Mouse (Mus musculus) frontal cortex, postnatal 10 days (tissue): Measurements from ENCODE around the gene Igfbp1.

ENCODE experiments used
- DNase-seq, 2 experiments: peaks; one replicate each; pipeline ENCODE4 v3.0.0; 2022; ENCODE audit warnings: low spot score in 2 of 2, mixed read lengths in 1 of 2

Gene Igfbp1

DNA sequence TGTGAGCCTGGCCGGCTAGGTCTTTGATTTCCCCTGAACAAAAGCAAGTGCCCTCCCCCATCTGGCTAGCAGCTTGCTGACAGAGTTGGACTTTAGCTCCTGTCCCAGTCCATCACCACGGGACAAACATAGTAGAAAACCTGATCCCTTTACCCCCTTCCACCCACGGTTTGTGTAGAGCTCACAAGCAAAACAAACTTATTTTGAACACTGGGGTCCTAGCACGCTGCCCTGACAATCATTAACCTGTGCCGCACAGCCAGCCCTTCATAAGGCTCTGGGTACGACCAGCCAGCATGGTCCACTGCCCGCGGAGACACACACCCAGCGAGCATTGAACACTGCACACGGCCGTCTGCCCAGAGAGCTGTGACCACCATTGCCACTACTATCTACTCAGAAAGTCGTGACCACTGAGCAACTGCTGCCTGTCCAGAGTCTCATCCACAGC lies at the start of gene Igfbp1:
Igfbp1 (plus strand) TSS at position 292 of the 451 bp plus-strand sequence.
- no peak for DNase-seq

DNA sequence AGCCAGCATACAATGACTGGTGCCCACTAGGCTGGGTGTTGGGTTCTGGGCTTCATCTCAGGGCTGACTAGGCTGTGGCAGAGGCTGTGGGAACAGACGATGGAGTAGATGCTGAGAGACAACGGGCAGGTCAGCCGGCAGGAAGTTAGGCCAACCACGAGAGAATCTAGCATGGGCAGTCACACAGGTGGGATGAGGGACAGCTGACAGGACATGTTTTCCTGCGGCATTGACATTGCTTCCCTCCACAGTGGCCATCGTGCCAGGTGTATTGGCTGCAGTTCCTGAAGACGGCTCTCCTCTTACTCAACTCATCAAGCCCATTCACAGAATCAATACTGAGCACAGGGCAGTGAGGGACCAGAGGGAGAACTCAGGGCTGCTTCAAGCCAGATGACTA lies 49.6 kb upstream of the Igfbp1 start:
- no peak for DNase-seq

GRCm38 (mm10) chr11:7149471-7149870 lies 48.1 kb upstream of the Igfbp1 start:
- no peak for DNase-seq

DNA sequence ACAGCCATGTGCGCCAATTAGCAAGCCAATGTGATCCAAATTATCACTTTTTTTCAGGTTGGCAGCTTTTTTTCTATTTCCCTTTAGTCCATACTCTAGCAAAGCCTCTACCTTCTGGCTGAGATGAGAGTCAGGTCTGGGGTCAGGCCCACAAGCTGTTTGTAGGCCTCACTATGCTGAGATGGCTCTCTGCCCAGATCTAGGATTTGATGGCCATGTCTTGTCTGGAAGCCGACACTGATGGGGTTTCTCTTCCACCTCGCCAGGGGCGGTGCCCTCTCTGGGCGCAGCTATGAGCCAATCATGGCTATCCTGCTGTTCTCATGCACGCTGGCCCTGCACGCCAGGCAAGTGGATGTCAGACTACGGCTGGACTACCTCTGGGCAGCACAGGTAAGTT lies 47.1 kb upstream of the Igfbp1 start:
- DNase-seq, result no peak

DNA sequence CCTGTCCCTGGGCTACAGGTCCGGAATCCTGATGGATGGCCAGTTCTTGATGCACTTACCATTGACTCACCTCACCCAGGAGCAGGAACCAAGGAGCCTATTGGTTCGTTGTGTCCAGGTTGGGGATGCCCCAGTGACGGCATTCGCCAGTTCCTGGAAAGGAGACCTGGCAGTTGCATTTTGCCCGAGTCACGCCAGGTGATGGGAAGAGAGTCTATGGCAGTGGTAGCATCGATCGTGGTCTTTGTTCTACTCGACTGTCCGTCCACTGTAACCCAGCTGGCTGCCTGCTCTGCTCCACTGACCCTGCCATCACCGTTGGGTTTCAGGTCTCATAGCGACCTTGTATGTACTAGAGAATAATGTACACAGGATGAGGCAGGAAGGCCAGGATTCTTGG lies 45.2 kb upstream of the Igfbp1 start:
- no peak for DNase-seq

DNA sequence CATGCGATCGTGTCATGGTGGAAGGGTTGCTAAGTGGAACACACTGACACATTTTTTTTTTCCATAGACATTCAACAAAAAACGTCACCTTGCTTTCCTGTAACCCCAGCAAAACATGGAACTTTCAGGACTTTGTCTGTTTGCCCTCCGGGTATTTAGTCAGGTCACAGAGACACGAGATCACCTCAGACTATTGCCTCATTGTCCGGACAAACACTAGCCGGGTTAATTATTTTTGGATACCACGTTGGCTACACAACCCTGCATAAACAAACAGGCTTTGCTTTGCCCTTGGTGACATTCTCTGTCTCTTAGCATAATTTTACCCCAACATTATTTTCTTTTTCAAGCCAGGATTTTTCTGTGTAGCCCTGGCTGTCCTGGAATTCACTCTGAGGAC lies 44.5 kb upstream of the Igfbp1 start:
- no peak for DNase-seq

DNA sequence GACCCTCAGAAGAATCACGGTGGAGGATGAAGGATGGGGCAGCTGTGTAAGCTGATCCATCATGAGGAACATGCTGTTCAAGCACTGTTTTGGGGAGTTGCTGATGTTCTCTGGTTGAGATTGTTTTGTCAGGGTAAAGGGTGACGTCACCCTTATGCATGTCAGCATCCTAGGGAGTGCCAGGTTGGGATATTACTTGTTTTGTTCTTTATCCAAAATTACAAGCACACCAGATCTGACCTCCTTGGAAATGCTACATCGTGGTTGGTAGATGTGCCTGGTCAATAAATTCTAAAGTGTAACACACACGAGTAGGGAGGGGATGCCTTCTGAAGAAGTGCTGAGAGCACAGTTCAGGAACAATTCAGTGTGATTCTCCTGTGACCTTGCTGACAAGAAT lies 41.2 kb upstream of the Igfbp1 start:
- DNase-seq, result no peak

DNA sequence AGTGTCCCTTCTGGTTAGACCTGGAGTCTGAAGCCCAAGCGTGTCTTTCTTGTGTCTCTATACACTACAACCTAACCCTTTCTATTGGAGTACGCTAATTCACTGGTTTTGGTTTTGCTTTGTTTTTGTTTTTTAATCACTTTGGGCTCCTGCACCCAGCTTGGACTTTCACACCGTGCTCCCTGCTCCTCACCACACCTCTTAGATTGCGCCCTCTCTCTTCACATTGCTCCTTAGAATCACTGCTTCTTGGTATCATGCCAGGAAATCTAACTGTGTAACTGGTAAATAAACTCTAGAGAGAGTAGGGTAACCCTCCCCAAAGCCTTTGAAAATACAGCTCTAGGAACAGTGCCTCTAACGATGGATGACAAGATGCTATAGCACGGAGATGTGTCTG lies 39.4 kb upstream of the Igfbp1 start:
- DNase-seq, result no peak

- no peak for DNase-seq
These were observed 37.4 kb upstream of the Igfbp1 start for GRCm38 (mm10) chr11:7160146-7160545.

DNA sequence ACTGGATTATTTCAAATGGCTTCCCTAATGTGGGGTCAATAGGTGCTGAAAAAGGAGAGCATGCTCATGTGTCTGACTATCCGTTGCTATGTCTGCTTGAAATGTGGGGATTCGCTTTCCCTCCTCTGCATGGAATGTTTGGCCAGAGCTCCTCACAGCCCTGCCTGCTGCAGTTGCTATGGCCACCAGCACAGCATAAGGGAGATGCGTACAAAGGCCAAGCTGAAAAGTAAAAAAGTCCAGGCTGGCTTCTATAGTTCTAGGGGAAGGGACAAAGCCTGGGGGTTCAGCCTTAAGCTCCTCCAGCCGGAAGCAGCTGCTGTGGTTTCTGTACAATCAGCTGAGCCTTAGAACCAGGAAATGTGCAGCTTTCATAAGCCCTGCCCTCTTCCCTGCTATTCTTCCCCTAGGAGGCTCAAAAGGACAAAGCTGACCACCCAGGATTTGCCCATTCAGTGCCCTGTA lies 36.9 kb upstream of the Igfbp1 start:
- DNase-seq, result no peak

DNA sequence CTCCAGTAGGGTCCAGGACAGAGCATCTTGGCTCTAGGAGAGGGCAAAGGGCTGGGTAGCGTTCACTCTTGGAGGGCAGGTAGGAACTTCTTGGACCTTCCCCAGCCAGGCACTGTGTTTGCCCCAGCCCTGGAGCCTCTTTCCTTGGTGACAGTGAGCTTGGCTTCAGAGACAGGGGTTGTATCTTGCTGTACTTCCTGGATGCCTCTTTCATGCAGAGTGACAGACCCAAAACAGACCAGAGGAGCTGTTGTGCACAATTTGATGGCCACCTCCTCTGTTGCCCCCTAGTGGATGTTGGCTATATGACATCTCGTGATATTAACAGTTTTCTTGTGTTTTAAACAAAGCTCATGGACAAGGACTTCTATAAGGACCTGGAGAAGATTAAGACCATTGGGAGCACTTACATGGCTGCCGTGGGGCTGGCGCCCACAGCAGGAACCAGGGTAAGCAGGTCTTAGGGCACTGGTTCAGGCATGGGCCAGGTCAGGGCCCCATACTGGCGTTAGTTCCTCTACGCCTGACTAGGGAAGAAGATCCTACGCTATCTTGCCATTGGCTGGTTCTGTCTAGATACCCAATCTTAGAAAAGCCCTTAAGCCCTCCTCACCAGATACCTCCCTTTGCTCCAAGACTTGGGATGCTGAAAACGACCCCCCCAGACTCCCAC lies 35.9 kb upstream of the Igfbp1 start:
- no peak for DNase-seq

DNA sequence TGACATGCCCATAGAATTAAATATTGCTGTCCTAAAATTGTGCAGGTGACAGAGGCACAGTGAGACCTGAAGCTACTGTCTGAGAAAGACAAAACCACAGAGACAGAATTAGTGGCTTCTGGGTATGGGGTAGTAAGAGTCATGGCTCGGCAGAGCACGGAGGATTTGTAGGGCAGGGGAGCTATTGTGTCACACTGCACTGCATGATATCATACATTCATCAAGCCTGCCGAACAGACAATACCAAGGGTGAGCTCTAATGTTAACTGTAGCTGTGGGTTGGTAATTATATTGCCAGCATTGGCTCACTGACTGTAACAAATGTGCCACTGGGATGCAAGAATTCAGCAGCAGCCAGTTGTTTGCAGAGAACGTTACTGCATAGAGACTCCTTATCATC lies 33.2 kb upstream of the Igfbp1 start:
- DNase-seq, result no peak

GRCm38 (mm10) chr11:7169645-7170044 lies 27.9 kb upstream of the Igfbp1 start:
- DNase-seq, result no peak

DNA sequence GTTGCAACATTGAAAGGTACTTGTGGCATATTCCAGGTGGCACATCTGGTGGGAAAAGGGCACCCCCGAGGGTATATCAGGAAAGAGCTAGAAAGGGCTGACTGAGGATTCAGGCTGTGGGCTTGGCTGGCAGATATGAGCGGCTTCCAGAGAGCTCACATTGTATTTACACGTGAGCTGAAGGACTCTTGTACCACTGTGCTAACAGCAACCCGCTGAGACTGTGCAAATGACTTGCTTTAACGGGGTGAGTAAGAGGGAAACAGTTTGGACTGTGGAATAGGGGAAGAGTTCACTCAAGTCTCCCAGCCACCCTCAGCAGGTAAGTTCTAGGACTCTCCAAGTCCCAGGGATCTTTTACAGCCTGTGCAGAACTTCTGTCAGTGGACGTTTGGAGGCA lies 23.9 kb upstream of the Igfbp1 start:
- no peak for DNase-seq

- DNase-seq, result no peak
These were observed 18.9 kb upstream of the Igfbp1 start for GRCm38 (mm10) chr11:7178724-7179123.

GRCm38 (mm10) chr11:7179276-7179675 lies 18.3 kb upstream of the Igfbp1 start:
- no peak for DNase-seq

GRCm38 (mm10) chr11:7182409-7183042 lies 15.1 kb upstream of the Igfbp1 start:
- no peak for DNase-seq

DNA sequence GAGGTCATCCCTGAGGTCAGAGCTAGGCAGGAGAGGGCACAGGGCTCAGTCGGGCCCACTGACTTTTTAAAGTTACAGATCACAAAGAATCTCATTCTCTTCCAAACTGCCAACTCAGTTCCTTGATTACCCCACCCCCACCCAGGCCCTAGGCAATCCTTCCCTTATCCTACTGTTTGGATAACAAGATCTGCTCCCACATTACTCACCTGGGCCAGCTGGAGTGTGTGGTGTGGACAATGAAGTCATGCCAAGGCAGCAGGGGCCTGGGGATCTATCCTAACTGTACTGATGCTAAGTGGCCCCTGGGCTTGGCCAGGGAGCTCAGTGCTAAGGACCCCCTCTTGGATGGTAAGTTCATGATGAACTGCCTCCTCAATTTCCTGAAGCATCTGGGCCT lies 13.2 kb upstream of the Igfbp1 start:
- no peak for DNase-seq

DNA sequence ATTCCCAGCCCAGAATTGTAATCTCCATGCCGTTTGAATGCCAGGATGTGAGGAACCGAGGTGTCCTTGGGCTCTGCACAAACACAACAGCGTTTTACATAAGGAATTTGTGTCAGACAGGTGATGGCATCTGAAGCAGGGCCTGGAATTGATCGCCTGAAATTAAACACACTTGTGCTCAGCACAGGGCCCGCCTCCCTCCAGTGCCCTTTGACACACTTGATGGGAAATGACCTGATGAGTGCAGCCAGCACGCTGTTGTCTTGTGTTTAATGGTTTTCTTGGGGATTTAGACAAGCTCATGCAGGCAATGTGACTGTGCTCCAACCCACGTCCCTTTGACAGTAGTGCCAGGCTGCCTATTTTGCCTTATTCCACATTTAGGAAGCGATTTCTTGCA lies 10.1 kb upstream of the Igfbp1 start:
- DNase-seq, result no peak

GRCm38 (mm10) chr11:7188469-7188868 lies 9.1 kb upstream of the Igfbp1 start, which contains the start of gene Gm11985:
Gene Gm11985, minus strand, starts transcription at chr11:7188569.
- DNase-seq, result no peak

DNA sequence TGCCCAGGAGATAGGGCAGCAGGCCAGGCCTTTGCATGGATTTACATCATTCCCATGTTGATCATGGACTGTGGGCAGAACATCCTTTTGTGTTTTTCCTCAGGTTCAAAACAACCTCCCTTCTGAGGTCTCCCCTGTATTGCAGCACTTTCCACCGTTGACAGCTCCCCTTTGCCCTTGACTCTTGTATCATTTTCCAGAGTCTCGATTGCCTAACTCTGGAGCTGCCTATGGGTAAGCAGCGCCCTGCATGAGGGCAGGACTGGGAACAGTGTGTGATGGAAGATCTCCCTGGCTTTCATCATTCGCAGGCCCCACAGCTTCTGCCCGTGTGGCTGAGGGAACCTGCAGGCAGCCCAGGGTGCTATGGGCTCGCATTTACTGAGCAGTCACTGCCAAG lies 4.9 kb upstream of the Igfbp1 start:
- DNase-seq, result no peak

GRCm38 (mm10) chr11:7193134-7193533 lies 4.4 kb upstream of the Igfbp1 start:
- DNase-seq, result no peak
